Mouse (Mus musculus): ENCODE results near the gene Gm17617. TPM values are rescaled to one million over a fixed set of nuclear protein-coding genes. Genes with fewer than 3 reads are reported as not detected.

Gm17617 gene
- total and polyA plus RNA-seq, 3 experiments, result not detected

- Histone ChIP-seq H3K27me3 (ENCODE audit: control insufficient read depth in 1 of 2, insufficient read depth in 2 of 2, low read length in 2 of 2) (no peaks in the 10 kb centered on the region), H3K27ac (ENCODE audit: control insufficient read depth, low read depth, low read length) (no peak overlapping the region)
- TF ChIP-seq POLR2A (IDR thresholded peaks at IDR 0.05; ENCODE audit: control insufficient read depth in 1 of 2, insufficient read depth in 1 of 2, low read depth in 1 of 2, low read length in 2 of 2, poor library complexity in 1 of 2), result no peak
- TF ChIP-seq UBTF (IDR thresholded peaks at IDR 0.05; ENCODE audit: borderline replicate concordance, insufficient read depth, low read depth, low read length), result no peak
- no peak for TF ChIP-seq POLR2AphosphoS2 (IDR thresholded peaks at IDR 0.05; ENCODE audit: low read length)
- TF ChIP-seq POLR2AphosphoS5 (IDR thresholded peaks at IDR 0.05; ENCODE audit: borderline replicate concordance, low read depth, low read length), result no peak
- TF ChIP-seq CHD1 (IDR thresholded peaks at IDR 0.05; ENCODE audit: low read depth, low read length), result no peak
- no peak for TF ChIP-seq MAX (IDR thresholded peaks at IDR 0.05; ENCODE audit: low read length)
- no peak for TF ChIP-seq BHLHE40 (IDR thresholded peaks at IDR 0.05; ENCODE audit: borderline replicate concordance, low read depth, low read length)
- no peak for TF ChIP-seq ETS1 (IDR thresholded peaks at IDR 0.05; ENCODE audit: low read depth, low read length)
- TF ChIP-seq MXI1 (IDR thresholded peaks at IDR 0.05; ENCODE audit: low read depth, low read length), result no peak
- no peak for TF ChIP-seq RCOR1 (IDR thresholded peaks at IDR 0.05; ENCODE audit: low read depth, low read length)
These were observed 34.9 kb upstream of the Gm17617 start for GRCm38 (mm10) chr13:55168255-55168654.

GRCm38 (mm10) chr13:55167798-55168197 is 34.5 kb upstream of the Gm17617 start:
- no peaks in the 10 kb centered on the region for H3K36me3 ChIP-seq (ENCODE audit: control insufficient read depth in 1 of 2, insufficient read depth in 2 of 2, low read length in 2 of 2)
- H3K9me3 ChIP-seq (replicated peaks; ENCODE audit: insufficient read depth, low read length), result no peaks in the 10 kb centered on the region
- no peaks in the 10 kb centered on the region for H3K27me3 ChIP-seq (ENCODE audit: control insufficient read depth in 1 of 2, insufficient read depth in 2 of 2, low read length in 2 of 2)
- no peaks in the 10 kb centered on the region for H3K4me1 ChIP-seq (ENCODE audit: control insufficient read depth in 1 of 2, insufficient read depth in 2 of 2, low read length in 2 of 2)
- DNase-seq (ENCODE audit: low read depth, low spot score), result no peak
- no peak overlapping the region for H3K4me3 ChIP-seq (ENCODE audit: control insufficient read depth in 1 of 2, insufficient read depth in 1 of 2, low read depth in 2 of 2, low read length in 2 of 2)
- H3K27ac ChIP-seq (ENCODE audit: control insufficient read depth, low read depth, low read length), result no peak overlapping the region
- H3K9ac ChIP-seq (ENCODE audit: control insufficient read depth, low read depth, low read length, poor library complexity, severe bottlenecking), result no peak overlapping the region
- TF ChIP-seq HCFC1 (IDR thresholded peaks at IDR 0.05; ENCODE audit: low read depth, low read length) (no peak), KAT2A (conservative IDR thresholded peaks at IDR 0.05; ENCODE audit: low read depth, low read length) (no peak), MAZ (IDR thresholded peaks at IDR 0.05; ENCODE audit: low read depth, low read length) (no peak), RCOR1 (IDR thresholded peaks at IDR 0.05; ENCODE audit: low read depth, low read length) (no peak), CTCF (IDR thresholded peaks at IDR 0.05 in 2 of 3, conservative IDR thresholded peaks at IDR 0.05 in 1 of 3; ENCODE audit: control insufficient read depth in 1 of 3, insufficient read depth in 1 of 3, low read depth in 2 of 3, low read length in 3 of 3, poor library complexity in 1 of 3, severe bottlenecking in 1 of 3) (no peak), MYB (IDR thresholded peaks at IDR 0.05; ENCODE audit: low read depth, low read length) (no peak), POLR2AphosphoS2 (IDR thresholded peaks at IDR 0.05; ENCODE audit: low read length) (no peak), RAD21 (IDR thresholded peaks at IDR 0.05; ENCODE audit: low read depth, low read length) (no peak), MAX (IDR thresholded peaks at IDR 0.05; ENCODE audit: low read length) (no peak), NELFE (IDR thresholded peaks at IDR 0.05; ENCODE audit: low read depth, low read length) (no peak), POLR2A (IDR thresholded peaks at IDR 0.05; ENCODE audit: control insufficient read depth in 1 of 2, insufficient read depth in 1 of 2, low read depth in 1 of 2, low read length in 2 of 2, poor library complexity in 1 of 2) (no peak)
- H3K79me2 ChIP-seq (ENCODE audit: control insufficient read depth, insufficient read depth, low read length, poor library complexity), result no peaks in the 10 kb centered on the region

More at GRCm38 (mm10) chr13:55168255-55168654, 34.9 kb upstream of the Gm17617 start:
- Histone ChIP-seq H3K9ac (ENCODE audit: control insufficient read depth, low read depth, low read length, poor library complexity, severe bottlenecking) (no peak overlapping the region), H3K4me3 (ENCODE audit: control insufficient read depth in 1 of 2, insufficient read depth in 1 of 2, low read depth in 2 of 2, low read length in 2 of 2) (no peak overlapping the region), H3K9me3 (replicated peaks; ENCODE audit: insufficient read depth, low read length) (no peaks in the 10 kb centered on the region), H3K36me3 (ENCODE audit: control insufficient read depth in 1 of 2, insufficient read depth in 2 of 2, low read length in 2 of 2) (no peaks in the 10 kb centered on the region), H3K79me2 (ENCODE audit: control insufficient read depth, insufficient read depth, low read length, poor library complexity) (no peaks in the 10 kb centered on the region), H3K4me1 (ENCODE audit: control insufficient read depth in 1 of 2, insufficient read depth in 2 of 2, low read length in 2 of 2) (no peaks in the 10 kb centered on the region)
- no peak for DNase-seq (ENCODE audit: low read depth, low spot score)
